Mouse (Mus musculus): ENCODE measurements at regions not wholly inside any gene's neighbourhood (a gene's known extent, or its start where the extent isn't known, plus 50 kb on each side); places are given as distances from the start of the nearest gene placed in this dataset.

GRCm38 (mm10) chr3:21952695-21953415 lies 123.6 kb upstream of the Tbl1xr1 start:
- TF ChIP-seq EP300 (IDR thresholded peaks at IDR 0.05; ENCODE audit: insufficient read depth, low read depth, low read length) (peak; percentile 99; the same call in 1 of the 2 replicates), CTCF (IDR thresholded peaks at IDR 0.05) (no peak)
